Mouse (Mus musculus): ENCODE data around the gene E2f3. TPM values are rescaled to one million over a fixed set of nuclear protein-coding genes. Genes with fewer than 3 reads are reported as not detected.

The E2f3 gene
- 10 to 100 TPM; 11.1 to 16.3 (median 12.9) TPM for total RNA-seq (2022)

DNA sequence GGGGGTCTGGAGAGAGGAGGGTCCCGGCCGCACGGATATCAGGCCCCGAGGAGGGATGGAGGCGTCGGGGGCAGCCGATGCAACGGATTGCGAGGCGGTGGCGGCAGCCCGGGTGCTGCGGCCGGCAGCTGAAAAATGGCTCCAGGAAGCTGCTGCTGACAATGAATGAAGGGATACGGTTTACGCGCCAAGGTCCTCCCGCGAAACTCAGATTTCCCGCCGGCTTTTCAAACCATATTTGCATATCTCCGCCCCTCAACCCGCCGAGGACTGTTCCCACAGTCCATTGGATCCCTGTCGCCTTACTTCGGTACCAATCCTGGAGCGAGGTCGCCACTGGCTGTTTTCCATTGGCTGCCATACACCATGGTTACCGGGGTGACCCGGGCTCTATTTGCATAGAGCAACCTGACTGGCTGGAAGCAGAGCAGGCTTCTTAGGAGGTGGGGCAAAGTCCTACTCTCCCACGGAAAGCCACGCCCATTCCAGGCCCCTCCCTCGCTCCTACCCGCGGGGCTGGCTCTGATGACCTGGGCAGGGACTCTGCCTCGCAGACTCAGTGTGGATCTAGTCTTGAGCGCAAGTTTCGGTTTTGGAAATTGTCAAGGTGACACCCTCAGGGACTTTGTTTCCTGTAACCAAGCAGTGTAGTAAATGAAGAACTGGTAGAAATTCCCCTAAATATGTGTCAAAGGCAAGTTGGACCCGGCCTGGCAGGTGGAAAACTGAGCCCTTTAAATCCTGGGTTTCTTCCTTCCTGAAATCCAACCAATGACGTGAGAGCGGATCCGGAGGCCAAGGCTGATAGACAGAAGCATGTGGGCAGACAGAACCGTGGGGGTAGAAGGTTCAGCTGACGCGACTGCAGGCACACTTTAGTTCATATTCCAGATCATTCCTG is at the start of gene E2f3:
TSS of gene E2f3 (minus strand) at position 209 of the 901 bp plus-strand sequence.
- DNase-seq (ENCODE audit: low spot score in 2 of 2): peak; percentile 99 to 100

DNA sequence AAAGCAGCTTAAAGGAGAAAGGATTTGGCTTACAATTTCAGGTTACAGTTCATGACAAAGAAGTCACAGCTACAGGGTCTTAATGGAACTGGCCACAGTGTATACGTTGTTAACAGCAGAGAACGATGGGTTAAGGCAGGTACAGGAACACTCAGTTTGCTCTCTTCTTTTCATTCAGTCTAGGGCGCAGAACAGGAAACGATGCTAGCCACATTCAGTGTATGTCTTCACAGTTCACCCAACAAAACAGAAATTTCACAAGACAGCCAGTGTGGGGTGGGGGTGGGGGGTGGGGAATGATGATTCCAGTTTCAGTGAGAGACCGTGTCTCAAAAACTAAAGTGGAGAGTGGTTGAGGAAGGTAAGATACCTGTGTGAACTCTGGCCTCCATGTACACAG is 48.7 kb upstream of the E2f3 start:
- no peak for DNase-seq (ENCODE audit: low spot score in 2 of 2)

DNA sequence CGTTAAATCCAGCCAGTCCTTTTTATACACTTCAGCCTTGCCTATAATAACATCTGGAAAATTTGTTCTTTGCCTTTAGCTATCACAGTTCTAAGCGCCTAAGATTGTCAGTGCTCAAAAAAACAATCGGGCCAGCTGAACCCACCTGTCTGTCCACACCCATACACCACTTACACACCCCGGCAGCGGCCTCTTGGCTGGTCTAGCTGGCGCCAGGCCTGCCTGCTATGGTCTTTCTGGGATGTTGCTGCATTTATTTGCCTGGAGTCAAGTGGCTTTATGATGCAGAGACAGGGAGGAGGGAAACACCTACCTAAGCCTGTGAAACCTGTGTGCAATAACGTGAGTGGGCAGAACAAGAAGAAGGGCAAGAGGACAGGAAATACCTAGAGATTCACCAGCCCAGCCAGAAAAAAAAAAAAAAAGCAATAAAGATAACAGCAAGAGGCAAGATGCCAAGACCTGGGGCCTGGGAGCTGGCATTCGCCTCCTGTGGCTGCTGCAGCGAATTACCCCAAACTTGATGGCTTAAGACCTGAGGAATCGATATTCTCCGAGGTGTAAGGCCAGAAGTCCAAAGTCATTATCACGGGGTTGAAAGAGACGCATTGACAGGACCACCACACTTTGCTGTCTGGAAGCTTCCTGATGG is 45.9 kb upstream of the E2f3 start:
- DNase-seq (ENCODE audit: low spot score in 2 of 2): no peak

DNA sequence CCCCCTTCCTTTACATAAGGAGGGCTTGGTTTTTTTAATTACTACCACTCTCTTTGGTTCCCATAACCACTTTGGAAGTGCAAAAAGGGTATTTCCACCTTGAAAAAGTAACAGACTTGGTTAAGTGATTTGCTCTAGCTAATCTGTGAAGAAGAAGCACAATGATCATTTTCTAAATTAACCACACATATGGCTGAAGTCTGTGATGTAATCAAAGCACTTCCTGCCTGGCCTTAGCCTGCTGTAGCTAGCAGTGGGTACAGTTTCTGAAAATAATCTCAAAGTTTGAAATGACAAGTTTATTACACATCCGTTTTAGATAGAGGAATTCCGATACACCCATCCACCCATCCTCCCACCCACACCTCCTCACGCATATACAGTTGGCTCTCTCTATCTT is 42.0 kb upstream of the E2f3 start:
- DNase-seq (ENCODE audit: low spot score in 2 of 2): no peak

DNA sequence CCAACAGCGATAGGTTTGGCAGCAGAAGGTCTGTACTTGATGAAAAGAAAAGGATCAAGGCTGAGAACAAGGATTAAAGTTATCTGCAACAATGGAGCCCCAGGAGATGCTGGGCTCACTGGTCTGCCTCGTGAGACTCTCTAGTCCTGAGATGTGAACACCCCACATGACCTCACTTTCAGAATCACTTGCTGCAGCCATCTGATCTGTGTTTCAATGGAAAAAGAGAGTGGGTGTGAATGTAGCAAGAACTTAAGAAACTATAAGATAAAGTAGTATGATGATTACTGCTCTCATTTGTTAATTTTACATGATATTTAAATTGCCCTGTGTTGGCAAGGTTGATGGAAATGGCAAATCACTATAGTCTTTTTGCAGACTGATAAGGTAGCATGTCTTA is 36.6 kb upstream of the E2f3 start:
- DNase-seq (ENCODE audit: low spot score in 2 of 2): no peak

DNA sequence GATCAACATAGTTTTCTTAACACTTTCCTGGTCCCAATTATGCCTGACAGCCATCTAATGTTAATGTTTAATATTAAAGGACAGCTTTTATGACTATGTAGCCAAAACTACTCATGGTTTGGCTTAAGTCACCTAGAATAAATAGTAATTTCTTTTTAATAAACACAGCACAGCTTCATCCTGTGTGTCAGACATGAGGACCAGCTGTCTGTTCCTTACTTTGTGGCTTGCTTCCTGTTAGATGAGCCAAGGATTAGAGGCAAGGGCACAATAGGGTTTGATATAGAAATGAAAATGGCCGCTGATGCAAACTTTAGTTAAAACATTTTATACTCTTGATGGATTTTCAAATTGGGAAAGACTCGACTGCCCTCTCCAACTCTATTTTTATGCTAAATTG is 32.7 kb upstream of the E2f3 start:
- no peak for DNase-seq (ENCODE audit: low spot score in 2 of 2)

DNA sequence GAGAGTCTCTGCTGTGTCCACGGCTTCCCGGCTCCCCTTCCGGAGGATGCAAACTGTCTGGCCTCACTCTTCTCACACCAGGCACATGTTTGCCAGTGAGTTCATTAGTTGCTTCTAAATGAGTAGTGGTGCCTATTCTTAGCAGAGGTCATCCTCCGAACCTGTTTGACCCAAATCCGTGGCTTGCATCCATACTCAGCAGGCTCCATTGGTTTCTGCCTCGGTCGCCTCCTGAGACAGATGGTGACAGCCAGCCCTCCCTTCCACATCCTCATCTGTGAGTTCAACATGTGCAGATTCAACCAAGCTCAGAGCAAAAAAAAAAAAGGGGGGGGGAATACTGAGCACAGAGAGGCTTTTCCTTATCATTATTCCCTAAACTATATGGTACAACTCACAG is 31.7 kb upstream of the E2f3 start:
- DNase-seq (ENCODE audit: low spot score in 2 of 2): no peak

DNA sequence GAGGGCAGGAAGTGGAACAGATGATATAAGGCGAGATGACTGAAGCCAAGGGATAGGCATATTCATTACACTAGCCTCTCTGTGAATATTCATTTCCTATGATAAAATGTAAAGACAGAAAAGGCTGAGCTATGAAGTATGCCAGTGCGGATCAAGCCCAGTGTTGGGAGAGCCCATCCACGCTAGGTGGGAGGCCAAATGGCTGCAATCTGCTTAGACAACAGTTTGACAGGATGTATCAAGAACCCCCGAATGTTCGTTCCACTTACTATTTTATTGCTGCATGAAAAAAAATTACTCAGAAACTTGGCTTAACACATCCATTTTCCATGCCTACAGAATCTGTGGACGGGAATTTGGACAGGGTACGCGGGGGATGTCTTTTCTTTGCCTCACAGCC is 28.7 kb upstream of the E2f3 start:
- no peak for DNase-seq (ENCODE audit: low spot score in 2 of 2)

DNA sequence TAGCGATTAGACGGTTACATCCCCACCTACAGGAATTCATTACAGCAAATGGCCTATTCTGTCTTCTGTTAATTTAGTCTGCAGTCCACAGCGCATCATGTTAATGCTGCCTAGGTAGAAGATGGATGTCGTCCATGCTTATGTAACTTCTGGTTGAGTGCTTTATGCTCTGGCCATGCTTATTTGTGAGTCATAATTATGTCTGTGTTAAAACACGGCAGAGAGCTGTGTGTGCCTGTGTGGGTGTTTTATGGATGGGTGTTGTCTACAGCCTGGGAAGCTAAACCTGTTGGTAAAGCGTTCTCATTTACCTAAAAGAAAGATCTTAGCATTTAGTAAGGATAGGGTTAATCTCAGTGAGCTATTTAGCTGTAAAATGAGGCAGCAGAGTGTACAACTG is 26.4 kb upstream of the E2f3 start:
- no peak for DNase-seq (ENCODE audit: low spot score in 2 of 2)

DNA sequence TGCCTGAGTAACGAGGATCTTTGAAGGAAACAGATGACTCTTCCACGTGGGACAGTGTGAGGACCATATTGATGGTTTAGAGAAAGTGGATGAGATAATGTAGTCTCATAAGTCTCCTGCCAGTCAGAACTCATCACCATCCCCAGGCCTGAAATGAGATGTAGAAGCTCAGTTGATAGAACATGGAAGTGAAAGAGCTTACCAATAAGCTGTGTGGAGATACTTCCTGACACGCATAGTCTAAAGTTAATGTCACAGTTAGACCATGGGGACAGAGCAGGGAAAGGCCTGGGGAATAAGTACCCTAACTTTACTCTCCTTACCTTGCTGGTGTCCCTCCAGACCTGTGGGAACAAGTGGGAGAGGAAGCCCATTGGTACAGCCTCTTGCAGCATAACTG is 22.9 kb upstream of the E2f3 start:
- DNase-seq (ENCODE audit: low spot score in 2 of 2): no peak

DNA sequence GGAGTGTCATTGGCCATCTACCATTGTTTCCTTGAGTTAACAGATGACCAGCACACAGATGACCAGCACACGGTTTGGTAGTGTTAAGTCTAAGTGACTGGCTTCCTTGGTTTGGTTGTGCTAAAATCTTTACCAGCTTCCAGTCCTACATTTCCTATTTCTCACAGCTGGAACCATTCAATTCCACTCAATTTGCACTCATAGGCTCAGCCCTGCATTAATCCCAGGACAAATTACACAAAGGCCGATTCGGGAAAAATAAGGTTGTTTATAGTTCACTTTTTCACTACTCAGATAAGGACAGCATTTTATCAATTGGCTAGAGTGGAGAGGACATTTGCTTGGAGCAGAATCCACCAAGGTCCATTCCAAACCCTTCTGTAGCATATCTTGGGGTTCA is 19.6 kb upstream of the E2f3 start:
- no peak for DNase-seq (ENCODE audit: low spot score in 2 of 2)

DNA sequence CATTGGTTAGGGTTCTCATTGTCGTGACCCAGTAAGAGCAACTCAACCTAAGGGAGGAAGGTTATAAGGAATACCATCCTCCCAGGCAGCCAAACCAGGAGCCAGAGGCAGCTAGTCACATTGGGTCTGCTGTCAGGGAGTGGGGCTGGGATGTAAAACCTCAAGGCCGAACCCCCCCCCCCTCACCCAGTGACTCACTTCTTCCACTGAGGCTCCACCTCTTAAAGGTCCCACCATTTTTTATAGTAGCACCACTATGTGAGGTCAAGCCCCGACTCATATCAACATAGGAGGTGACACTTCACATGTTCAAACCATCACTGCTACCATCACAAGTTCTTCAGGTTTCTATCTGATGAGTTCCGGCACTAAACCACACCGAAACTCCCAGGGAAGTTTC is 19.0 kb upstream of the E2f3 start:
- DNase-seq (ENCODE audit: low spot score in 2 of 2): no peak

DNA sequence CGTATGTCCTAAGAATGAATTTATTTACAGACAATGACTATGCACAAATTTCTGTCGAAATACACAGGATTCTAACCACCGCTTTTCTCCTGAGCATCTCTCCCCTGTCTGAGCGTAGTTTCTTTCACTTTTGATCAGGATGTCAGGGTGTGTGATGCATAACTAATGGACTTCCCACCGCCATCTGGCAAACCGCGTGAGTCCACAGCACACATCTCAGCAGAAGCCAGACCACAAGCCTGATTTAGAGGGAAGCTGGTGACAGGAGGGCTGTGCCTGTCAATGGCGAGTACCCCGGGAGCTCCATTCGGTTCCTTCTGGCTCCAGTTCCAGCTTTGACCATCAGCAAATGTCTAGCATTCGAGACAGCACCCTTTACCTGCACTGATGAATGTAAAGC is 17.3 kb upstream of the E2f3 start:
- DNase-seq (ENCODE audit: low spot score in 2 of 2): no peak

DNA sequence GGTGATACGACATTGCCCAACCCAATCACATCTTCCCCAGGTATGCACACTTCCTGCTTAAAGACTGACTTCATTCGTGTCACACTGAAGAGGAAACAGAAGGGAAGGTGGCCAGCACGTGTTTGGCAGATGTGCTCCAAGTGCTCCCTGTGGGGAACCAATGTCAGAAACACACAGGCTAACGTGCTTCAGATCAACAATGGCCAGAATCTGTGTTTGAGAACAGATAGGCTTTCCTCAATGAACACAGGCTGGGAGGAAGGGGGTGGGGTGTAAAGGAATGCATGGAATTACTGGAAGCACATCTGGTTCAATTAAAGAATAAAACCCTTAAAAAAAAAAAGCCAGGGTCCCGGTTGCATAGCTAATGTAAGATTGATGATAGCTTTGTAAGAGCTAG is 15.2 kb upstream of the E2f3 start:
- no peak for DNase-seq (ENCODE audit: low spot score in 2 of 2)

DNA sequence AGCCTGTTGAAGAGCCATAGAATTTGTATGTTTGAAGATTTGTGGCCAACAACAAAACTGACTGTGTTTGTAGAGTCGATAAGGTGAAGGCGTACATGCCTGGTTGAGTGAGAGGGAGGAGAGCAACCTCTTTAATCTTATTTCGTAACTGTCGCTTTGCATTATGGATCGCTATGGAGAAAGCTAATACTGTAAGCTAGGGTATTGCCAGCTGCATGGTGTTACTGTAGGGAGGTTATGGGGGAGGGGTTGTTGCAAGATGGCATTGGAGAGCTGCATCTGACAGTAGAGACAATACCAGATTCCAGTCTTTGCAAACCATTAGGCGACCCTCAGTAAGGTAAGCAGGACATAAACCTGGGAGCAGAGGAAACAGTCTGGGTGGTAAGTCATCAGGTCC is 2.1 kb upstream of the E2f3 start:
- no peak for DNase-seq (ENCODE audit: low spot score in 2 of 2)

DNA sequence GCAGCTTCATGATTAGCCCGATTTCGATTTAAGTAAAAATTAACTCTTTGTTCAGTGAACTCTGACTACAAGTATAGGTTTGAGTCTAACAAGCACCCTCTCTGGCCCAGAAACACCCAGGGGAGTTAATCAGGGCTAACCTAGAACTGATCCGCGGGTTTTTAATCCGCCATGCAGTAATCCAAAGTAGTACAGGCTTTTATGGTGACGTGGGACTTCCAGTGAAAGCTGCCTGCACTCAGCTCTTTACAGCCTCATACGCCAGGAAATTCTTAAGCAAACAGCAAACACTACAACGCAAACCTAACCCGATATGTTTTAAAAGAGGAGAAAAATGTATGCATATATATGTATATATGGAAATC is 875 bp upstream of the E2f3 start:
- DNase-seq (ENCODE audit: low spot score in 2 of 2): no peak

DNA sequence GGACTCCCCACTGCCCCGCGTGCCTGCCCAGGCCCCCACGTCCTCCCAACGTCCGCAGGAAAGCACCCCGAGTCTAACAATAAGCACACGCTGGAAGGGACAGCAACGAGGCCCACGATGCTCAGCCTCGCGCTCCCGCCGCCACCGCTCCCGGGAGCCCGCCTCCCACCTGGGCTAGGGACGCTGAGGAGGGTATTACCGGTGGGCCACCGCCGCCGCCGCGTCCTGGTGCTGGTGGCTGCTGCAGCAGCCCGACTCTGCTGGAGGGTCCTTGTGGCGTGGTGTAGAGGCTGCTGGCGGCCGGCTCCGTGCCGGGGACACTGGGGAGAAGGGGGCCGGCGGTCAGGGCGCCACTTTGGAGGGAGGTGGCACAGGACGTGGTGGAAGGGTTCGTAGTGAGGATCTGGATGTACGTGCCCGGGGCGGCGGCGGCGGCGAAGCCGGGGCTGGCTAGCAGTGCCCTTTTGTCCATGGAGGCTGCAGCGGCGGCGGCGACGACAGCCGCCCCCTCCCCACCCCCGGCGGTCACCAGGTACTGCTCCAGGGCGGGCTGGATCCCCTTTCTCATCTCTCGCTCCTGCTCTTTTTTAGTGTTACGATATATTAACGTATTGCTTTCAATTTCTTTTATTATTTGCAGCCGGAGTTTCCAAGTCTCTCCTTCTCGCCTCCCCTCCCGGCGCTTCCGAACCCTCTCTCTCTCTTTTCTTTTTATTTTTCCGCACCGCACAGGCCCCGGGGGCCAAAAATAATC is 585 bp downstream of the E2f3 start:
- peak in 1 of 2 experiments; percentile 13 for DNase-seq (ENCODE audit: low spot score in 2 of 2)

DNA sequence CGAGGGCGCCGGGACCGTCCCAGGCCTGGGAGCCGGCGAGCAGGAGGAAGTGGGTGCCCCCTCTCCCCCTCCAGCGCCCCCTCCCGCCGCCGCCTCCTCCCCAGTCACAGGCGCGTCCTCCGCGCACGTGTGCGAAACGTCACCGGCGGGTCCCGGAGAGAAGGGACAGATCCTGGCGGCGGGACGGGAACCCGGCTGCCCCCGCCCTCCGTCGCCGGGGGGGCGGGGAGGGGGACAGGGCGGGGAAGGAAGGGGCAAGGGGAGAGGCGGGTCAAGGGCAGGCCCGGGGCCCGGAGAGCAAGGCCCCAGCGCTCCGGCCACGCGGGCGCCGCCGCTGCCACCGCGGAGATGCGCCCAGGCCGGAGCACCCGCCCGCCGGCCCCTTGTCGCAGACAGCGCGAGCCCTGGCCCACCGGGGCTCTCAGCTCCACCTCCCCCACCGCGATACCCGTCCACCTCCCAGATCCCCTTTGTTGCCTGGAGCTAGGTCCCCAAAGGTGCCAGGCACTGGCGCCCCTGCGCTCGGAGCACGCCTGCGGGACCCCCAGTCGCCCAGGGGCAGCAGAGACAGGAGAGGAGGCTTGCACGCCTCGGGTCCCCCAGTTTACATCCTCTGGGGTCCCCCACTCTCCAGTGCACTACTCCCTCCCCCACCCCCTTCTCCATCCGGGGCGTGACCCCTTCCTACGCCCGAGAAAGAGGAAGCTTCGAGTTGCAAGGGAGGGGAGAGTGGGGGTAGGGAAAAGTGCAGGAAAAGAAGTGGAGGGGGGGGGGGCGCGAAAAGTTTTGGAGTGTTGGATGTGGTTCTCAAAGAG is 1.4 kb downstream of the E2f3 start:
- peak; percentile 46 to 55 for DNase-seq (ENCODE audit: low spot score in 2 of 2)

DNA sequence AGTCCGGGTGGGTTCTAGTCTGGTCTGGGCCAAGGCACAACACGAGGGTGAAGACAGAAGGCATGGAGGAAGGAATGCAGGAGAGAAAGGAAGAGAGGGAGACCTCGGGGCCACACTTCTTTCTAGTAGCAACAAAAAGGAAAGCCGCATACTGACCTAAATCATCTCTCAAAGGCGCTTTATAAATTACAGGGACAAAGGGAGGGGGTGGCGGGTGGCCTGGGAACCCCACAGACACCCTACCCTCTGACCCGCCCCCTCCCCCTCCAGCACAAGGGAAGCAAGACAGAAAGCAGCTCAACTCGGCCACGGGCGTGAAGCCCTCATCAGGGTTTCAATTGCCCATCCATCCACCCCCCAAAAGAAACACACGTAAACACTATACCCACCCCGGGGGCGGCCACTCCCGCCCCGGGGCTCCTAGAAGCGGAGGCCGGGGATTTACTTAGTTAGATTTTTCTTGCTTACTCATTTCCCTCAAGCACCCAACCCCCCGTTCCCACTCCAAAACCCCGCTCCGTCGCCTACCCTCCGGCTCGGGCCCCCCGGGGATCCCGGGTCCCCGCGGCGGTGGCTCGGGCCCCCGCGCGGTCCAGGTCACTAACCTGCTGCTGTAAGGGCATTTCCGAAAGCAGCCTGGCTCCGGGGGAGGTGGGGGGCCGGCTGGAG is 2.2 kb downstream of the E2f3 start:
- DNase-seq (ENCODE audit: low spot score in 2 of 2): peak in 1 of 2 experiments; percentile 5

DNA sequence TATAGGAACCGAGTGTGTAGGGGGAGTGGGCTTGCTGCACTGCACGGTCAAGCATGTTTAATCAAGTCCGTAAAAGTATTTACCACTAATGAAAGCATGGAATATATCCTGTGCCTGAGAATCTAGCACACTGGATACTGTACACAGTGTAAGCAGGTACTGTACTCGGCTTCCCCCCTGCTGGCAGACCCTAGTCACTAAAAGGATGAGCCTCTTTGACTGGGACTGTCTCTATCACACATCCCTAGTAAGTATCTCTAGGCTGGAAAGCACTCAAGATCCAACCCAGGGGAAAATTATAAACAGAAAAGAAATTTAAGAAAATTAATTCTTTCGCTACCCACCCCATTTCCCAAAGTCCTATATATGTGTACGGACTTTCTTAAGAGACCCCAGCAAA is 2.8 kb downstream of the E2f3 start:
- DNase-seq (ENCODE audit: low spot score in 2 of 2): no peak

DNA sequence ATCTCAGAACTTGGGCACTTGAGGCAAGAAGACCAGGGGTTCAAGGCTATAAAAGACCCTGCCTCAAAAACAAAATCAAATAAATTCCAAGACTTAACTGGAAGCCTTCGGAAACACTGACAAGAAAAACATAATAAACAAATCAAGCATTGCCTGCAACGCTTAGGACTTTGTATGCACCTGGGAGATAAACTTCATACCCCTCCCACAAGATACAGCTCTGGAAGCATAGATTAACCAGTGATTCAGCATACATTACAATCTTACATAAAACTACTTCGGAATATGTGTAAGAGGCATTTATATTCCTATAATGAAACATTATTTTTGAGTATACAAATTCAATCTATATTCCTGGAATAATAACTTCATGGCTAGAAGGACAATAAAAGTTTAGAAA is 3.5 kb downstream of the E2f3 start:
- no peak for DNase-seq (ENCODE audit: low spot score in 2 of 2)
